Mouse (Mus musculus) inflammation-experienced regulatory T-cells, adult 6 months (primary cell): ENCODE measurements around the gene Mia2. TPM values are rescaled to one million over a fixed set of nuclear protein-coding genes. Genes with fewer than 3 reads are reported as not detected.
"Not testable (repeated sequence)": the region's sequence is repeated elsewhere in the genome, so short reads cannot be mapped to it uniquely, and the experiment has no call there.

Experiments
- ATAC-seq: one replicate; pipeline ENCODE4 v1.8.0; 2017
- polyA plus RNA-seq, 3 experiments: library from polyadenylated mRNA; unstranded; fragments of 100-300 nt; shearing (Covaris generic); gene quantifications; one replicate each; pipeline ENCODE4 v1.2.1; 2017

Gene Mia2
- polyA plus RNA-seq, 3 experiments from 2014 or later, result 19.0 to 34.2 (median 32.9) TPM

GRCm38 (mm10) chr12:59169935-59170334, 74.3 kb downstream of the Mia2 start:
- peak; percentile 82 for ATAC-seq

- no peak for ATAC-seq
Measured at GRCm38 (mm10) chr12:59177814-59178213, 82.2 kb downstream of the Mia2 start.

GRCm38 (mm10) chr12:59188086-59188682, 92.6 kb downstream of the Mia2 start:
- peak; percentile 70 for ATAC-seq

GRCm38 (mm10) chr12:59193637-59194036, 98.0 kb downstream of the Mia2 start:
- ATAC-seq, result no peak

- no peak for ATAC-seq
Measured at GRCm38 (mm10) chr12:59194341-59195003, 98.9 kb downstream of the Mia2 start.

- no peak for ATAC-seq
Measured at GRCm38 (mm10) chr12:59195065-59195464, 99.5 kb downstream of the Mia2 start.

- no peak for ATAC-seq
Measured at GRCm38 (mm10) chr12:59195941-59196340, 100.3 kb downstream of the Mia2 start.

GRCm38 (mm10) chr12:59198750-59199149, 103.2 kb downstream of the Mia2 start:
- ATAC-seq, result no peak

- ATAC-seq, result no peak
Measured at GRCm38 (mm10) chr12:59199361-59199760, 103.8 kb downstream of the Mia2 start.

GRCm38 (mm10) chr12:59205571-59205970, 110.0 kb downstream of the Mia2 start:
- ATAC-seq, result no peak

GRCm38 (mm10) chr12:59206208-59206999, 110.8 kb downstream of the Mia2 start:
- ATAC-seq, result peak; percentile 57

GRCm38 (mm10) chr12:59207000-59207390, 111.4 kb downstream of the Mia2 start:
- peak; percentile 87 for ATAC-seq

GRCm38 (mm10) chr12:59207814-59208213, 112.2 kb downstream of the Mia2 start:
- no peak for ATAC-seq

GRCm38 (mm10) chr12:59216176-59216575, 120.6 kb downstream of the Mia2 start:
- ATAC-seq, result peak; percentile 14

- no peak for ATAC-seq
Measured at GRCm38 (mm10) chr12:59216676-59217266, 121.2 kb downstream of the Mia2 start.

GRCm38 (mm10) chr12:59217331-59217730, 121.7 kb downstream of the Mia2 start:
- ATAC-seq, result no peak

- peak; percentile 20 for ATAC-seq
Measured at GRCm38 (mm10) chr12:59218640-59219321, 123.2 kb downstream of the Mia2 start.

GRCm38 (mm10) chr12:59219325-59220225, 124.0 kb downstream of the Mia2 start, which contains the start of gene Fbxo33:
Gene Fbxo33 (minus strand): TSS chr12:59219725.
- peak; percentile 82 for ATAC-seq

- ATAC-seq, result no peak
Measured at GRCm38 (mm10) chr12:59228401-59228800, 132.8 kb downstream of the Mia2 start.

GRCm38 (mm10) chr12:59238434-59238833, 142.8 kb downstream of the Mia2 start:
- no peak for ATAC-seq

- not testable (repeated sequence) for ATAC-seq
Measured at GRCm38 (mm10) chr12:59241031-59241430, 145.4 kb downstream of the Mia2 start.
